Mouse (Mus musculus) urinary bladder, postnatal 25 days (tissue): ENCODE results near the gene Tnp1.

Experiments
- DNase-seq: peaks from one replicate; pipeline ENCODE4 v3.0.0; 2022; ENCODE audit warnings: low spot score

The Tnp1 gene

GRCm38 (mm10) chr1:73004890-73005289 lies 10.8 kb downstream of the Tnp1 start:
- no peak for DNase-seq

GRCm38 (mm10) chr1:73002637-73003036 lies 13.1 kb downstream of the Tnp1 start:
- no peak for DNase-seq

GRCm38 (mm10) chr1:73001961-73002360 lies 13.7 kb downstream of the Tnp1 start:
- no peak for DNase-seq

GRCm38 (mm10) chr1:72994751-72995528 lies 20.8 kb downstream of the Tnp1 start:
- no peak for DNase-seq

- DNase-seq = no peak
These were observed 22.7 kb downstream of the Tnp1 start for GRCm38 (mm10) chr1:72992944-72993464.

- no peak for DNase-seq
These were observed 23.5 kb downstream of the Tnp1 start for GRCm38 (mm10) chr1:72992209-72992608.

- no peak for DNase-seq
These were observed 26.8 kb downstream of the Tnp1 start for GRCm38 (mm10) chr1:72988904-72989303.

GRCm38 (mm10) chr1:72986715-72987114 lies 29.0 kb downstream of the Tnp1 start:
- no peak for DNase-seq

- no peak for DNase-seq
These were observed 36.8 kb downstream of the Tnp1 start for GRCm38 (mm10) chr1:72978956-72979355.

- DNase-seq = no peak
These were observed 41.5 kb downstream of the Tnp1 start for GRCm38 (mm10) chr1:72974226-72974625.

GRCm38 (mm10) chr1:72970461-72970860 lies 45.2 kb downstream of the Tnp1 start:
- no peak for DNase-seq

- DNase-seq = no peak
These were observed 46.4 kb downstream of the Tnp1 start for GRCm38 (mm10) chr1:72969113-72969812.

GRCm38 (mm10) chr1:72966423-72966822 lies 49.3 kb downstream of the Tnp1 start:
- DNase-seq = no peak
